Mouse (Mus musculus) heart, postnatal 0 days (tissue): ENCODE data around the gene Gm14326.
"Not testable (repeated sequence)": the region's sequence is repeated elsewhere in the genome, so short reads cannot be mapped to it uniquely, and the experiment has no call there.

Experiments
- CTCF ChIP-seq: IDR thresholded peaks from 2 replicates; pipeline ENCODE4 v1.5.1; 2016; ENCODE audit warnings: antibody characterized with exemption, control low read depth, low read depth
- EP300 ChIP-seq: IDR thresholded peaks from 2 replicates; pipeline ENCODE4 v1.6.1; 2016; ENCODE audit warnings: antibody characterized with exemption, low read depth

- not testable (repeated sequence) for TF ChIP-seq EP300, CTCF
These were observed 53.8 kb downstream of the Gm14326 start for GRCm38 (mm10) chr2:177903276-177903675.
